Mouse (Mus musculus): ENCODE data around the gene Rhoa. TPM values are rescaled to one million over a fixed set of nuclear protein-coding genes. Genes with fewer than 3 reads are reported as not detected.

Gene Rhoa
- total RNA-seq, 2 experiments from 2014 or later = 149 to 238 TPM

Other genes starting within 250 kb of the Rhoa start
- gene Mst1, start 225.7 kb upstream of the Rhoa start, total RNA-seq (2015; ENCODE audit: low replicate concordance) = 33.0 and 48.8 TPM in 2 replicates
- 6.6 and 13.4 TPM in 2 replicates for gene Mst1, start 225.7 kb upstream of the Rhoa start, total RNA-seq (2017; ENCODE audit: low replicate concordance)
- 734 and 842 TPM in 2 replicates for gene Rnf123, start 222.8 kb upstream of the Rhoa start, total RNA-seq (2015; ENCODE audit: low replicate concordance)
- gene Rnf123, start 222.8 kb upstream of the Rhoa start, total RNA-seq (2017; ENCODE audit: low replicate concordance) = 498 and 626 TPM in 2 replicates
- gene Apeh, start 211.5 kb upstream of the Rhoa start, total RNA-seq (2015; ENCODE audit: low replicate concordance) = 123 and 182 TPM in 2 replicates
- gene Apeh, start 211.5 kb upstream of the Rhoa start, total RNA-seq (2017; ENCODE audit: low replicate concordance) = 219 and 268 TPM in 2 replicates
- 0.38 and 1.0 TPM in 2 replicates for gene Bsn, start 115.7 kb upstream of the Rhoa start, total RNA-seq (2015; ENCODE audit: low replicate concordance)
- 1.3 and 2.0 TPM in 2 replicates for gene Bsn, start 115.7 kb upstream of the Rhoa start, total RNA-seq (2017; ENCODE audit: low replicate concordance)
- gene Dag1, start 42.2 kb upstream of the Rhoa start, total RNA-seq (2015; ENCODE audit: low replicate concordance) = 1.7 and 6.7 TPM in 2 replicates
- 1.7 TPM in 2 replicates for gene Dag1, start 42.2 kb upstream of the Rhoa start, total RNA-seq (2017; ENCODE audit: low replicate concordance)
- 0.58 TPM in 1 of 2 replicates, not detected in the other for gene Nicn1, start 15.7 kb upstream of the Rhoa start, total RNA-seq (2015; ENCODE audit: low replicate concordance)
- 1.0 TPM in 1 of 2 replicates, not detected in the other for gene Nicn1, start 15.7 kb upstream of the Rhoa start, total RNA-seq (2017; ENCODE audit: low replicate concordance)
- gene Amt, start 9.3 kb upstream of the Rhoa start, total RNA-seq (2015; ENCODE audit: low replicate concordance) = not detected in 2 replicates
- gene Amt, start 9.3 kb upstream of the Rhoa start, total RNA-seq (2017; ENCODE audit: low replicate concordance) = 0.51 TPM in 1 of 2 replicates, not detected in the other
- 6.1 and 9.2 TPM in 2 replicates for gene Tcta, start within 50 bp of the Rhoa start, total RNA-seq (2015; ENCODE audit: low replicate concordance)
- gene Tcta, start within 50 bp of the Rhoa start, total RNA-seq (2017; ENCODE audit: low replicate concordance) = 4.1 and 4.5 TPM in 2 replicates
- gene Gpx1, start 32.8 kb downstream of the Rhoa start, total RNA-seq (2015; ENCODE audit: low replicate concordance) = 5,168 and 5,395 TPM in 2 replicates
- 4,534 and 5,176 TPM in 2 replicates for gene Gpx1, start 32.8 kb downstream of the Rhoa start, total RNA-seq (2017; ENCODE audit: low replicate concordance)
- 158 and 217 TPM in 2 replicates for gene Usp4, start 41.7 kb downstream of the Rhoa start, total RNA-seq (2015; ENCODE audit: low replicate concordance)
- gene Usp4, start 41.7 kb downstream of the Rhoa start, total RNA-seq (2017; ENCODE audit: low replicate concordance) = 141 and 164 TPM in 2 replicates
- 7.3 and 8.6 TPM in 2 replicates for gene 1700102P08Rik, start 86.7 kb downstream of the Rhoa start, total RNA-seq (2015; ENCODE audit: low replicate concordance)
- 10.5 and 11.6 TPM in 2 replicates for gene 1700102P08Rik, start 86.7 kb downstream of the Rhoa start, total RNA-seq (2017; ENCODE audit: low replicate concordance)
- not detected in 2 replicates for gene Ccdc36, start 122.4 kb downstream of the Rhoa start, total RNA-seq (2015; ENCODE audit: low replicate concordance)
- not detected in 2 replicates for gene Ccdc36, start 122.4 kb downstream of the Rhoa start, total RNA-seq (2017; ENCODE audit: low replicate concordance)
- gene BC048562, start 130.4 kb downstream of the Rhoa start, total RNA-seq (2015; ENCODE audit: low replicate concordance) = not detected in 2 replicates
- gene BC048562, start 130.4 kb downstream of the Rhoa start, total RNA-seq (2017; ENCODE audit: low replicate concordance) = not detected in 2 replicates
- 6.1 and 21.7 TPM in 2 replicates for gene Ccdc71, start 154.4 kb downstream of the Rhoa start, total RNA-seq (2015; ENCODE audit: low replicate concordance)
- gene Ccdc71, start 154.4 kb downstream of the Rhoa start, total RNA-seq (2017; ENCODE audit: low replicate concordance) = 1.5 and 5.8 TPM in 2 replicates
- gene Klhdc8b, start 155.5 kb downstream of the Rhoa start, total RNA-seq (2015; ENCODE audit: low replicate concordance) = 0.77 and 2.9 TPM in 2 replicates
- 3.3 and 4.3 TPM in 2 replicates for gene Klhdc8b, start 155.5 kb downstream of the Rhoa start, total RNA-seq (2017; ENCODE audit: low replicate concordance)
- not detected in 2 replicates for gene Lamb2, start 173.6 kb downstream of the Rhoa start, total RNA-seq (2015; ENCODE audit: low replicate concordance)
- not detected in 2 replicates for gene Lamb2, start 173.6 kb downstream of the Rhoa start, total RNA-seq (2017; ENCODE audit: low replicate concordance)
- 57.9 and 59.6 TPM in 2 replicates for gene Usp19, start 184.5 kb downstream of the Rhoa start, total RNA-seq (2015; ENCODE audit: low replicate concordance)
- 80.2 and 94.7 TPM in 2 replicates for gene Usp19, start 184.5 kb downstream of the Rhoa start, total RNA-seq (2017; ENCODE audit: low replicate concordance)
- gene Qars, start 201.6 kb downstream of the Rhoa start, total RNA-seq (2015; ENCODE audit: low replicate concordance) = 18.6 and 69.2 TPM in 2 replicates
- 54.2 and 64.6 TPM in 2 replicates for gene Qars, start 201.6 kb downstream of the Rhoa start, total RNA-seq (2017; ENCODE audit: low replicate concordance)
- gene Qrich1, start 210.7 kb downstream of the Rhoa start, total RNA-seq (2015; ENCODE audit: low replicate concordance) = 26.9 and 40.5 TPM in 2 replicates
- 55.7 and 59.0 TPM in 2 replicates for gene Qrich1, start 210.7 kb downstream of the Rhoa start, total RNA-seq (2017; ENCODE audit: low replicate concordance)